Mouse (Mus musculus) kidney, embryonic 16.5 days (tissue): ENCODE measurements around the gene Usp39. TPM values are rescaled to one million over a fixed set of nuclear protein-coding genes. Genes with fewer than 3 reads are reported as not detected.

ENCODE experiments used
- ATAC-seq: fragments of 200-750 bp; cut with Nextera tagmentation; 2 replicates; pipeline ENCODE4 v1.8.0; 2017; ENCODE audit warnings: moderate TSS enrichment; ENCODE audit not compliant: low FRiP score, low TSS enrichment
- H3K27ac ChIP-seq: fragments of 300-500 bp; sonication (generic); 2 replicates; pipeline ENCODE4 v1.5.1; 2014; ENCODE audit warnings: low read length
- H3K27me3 ChIP-seq: fragments of 300-500 bp; sonication (generic); 2 replicates; pipeline ENCODE4 v1.6.1; 2014; ENCODE audit warnings: low read length, control low read depth, mixed read lengths; ENCODE audit not compliant: insufficient read depth
- H3K36me3 ChIP-seq: fragments of 300-500 bp; sonication (generic); 2 replicates; pipeline ENCODE4 v1.6.1; 2014; ENCODE audit warnings: low read length, control low read depth, mixed read lengths; ENCODE audit not compliant: insufficient read depth
- H3K4me1 ChIP-seq: fragments of 300-500 bp; sonication (generic); 2 replicates; pipeline ENCODE4 v1.6.1; 2014; ENCODE audit warnings: low read length, control low read depth, mixed read lengths; ENCODE audit not compliant: insufficient read depth
- H3K4me2 ChIP-seq: fragments of 300-500 bp; sonication (generic); replicated peaks from 2 replicates; pipeline ENCODE4 v1.6.1; 2014; ENCODE audit warnings: low read depth, low read length
- H3K4me3 ChIP-seq: fragments of 300-500 bp; sonication (generic); 2 replicates; pipeline ENCODE4 v1.5.1; 2014; ENCODE audit warnings: mild to moderate bottlenecking, low read length
- H3K9ac ChIP-seq: fragments of 300-500 bp; sonication (generic); replicated peaks from 2 replicates; pipeline ENCODE4 v1.6.1; 2014; ENCODE audit warnings: low read length
- H3K9me3 ChIP-seq: fragments of 300-500 bp; sonication (generic); 2 replicates; pipeline ENCODE4 v1.6.1; 2016; ENCODE audit warnings: low read length, control low read depth
- WGBS: fragments of 180-500 bp; shearing (Covaris S2); extraction: QIAGEN DNeasy Blood & Tissue Kit; methylation state at CpG from one replicate; pipeline ENCODE4 v1.1.7; 2014; 5-methylcytosine and 5-hydroxymethylcytosine counted together
- polyA plus RNA-seq: library from polyadenylated mRNA; unstranded; fragments of >200 nt; fragmentation: Nextera tagmentation; extraction: Ambion mirVana; gene quantifications from 2 replicates; pipeline ENCODE4 v1.2.1, GENCODE M21; 2015

Gene Usp39
- polyA plus RNA-seq, 1 experiment from 2014 or later = 43.5 TPM

DNA sequence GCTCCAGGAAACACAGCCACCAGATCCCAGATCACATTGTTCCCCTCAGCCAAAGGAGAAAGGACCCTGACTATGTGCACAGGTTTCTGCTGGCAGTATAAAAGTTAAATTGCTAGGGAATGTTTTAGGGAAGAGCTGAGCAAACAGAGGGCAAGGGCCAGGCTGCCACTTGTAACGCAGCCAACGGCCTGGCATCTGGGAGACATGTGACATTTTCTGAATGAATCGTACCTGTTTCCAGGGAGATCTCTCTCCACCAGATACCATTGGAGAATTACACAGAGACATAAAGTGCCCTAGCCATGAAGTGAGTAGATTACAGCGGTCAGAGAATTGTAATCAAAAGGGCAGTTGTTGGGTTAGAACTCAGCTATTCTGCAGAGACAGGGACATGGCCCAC lies 28.2 kb upstream of the Usp39 start:
- Histone ChIP-seq H3K9ac (no peak overlapping the region), H3K27ac (no peak overlapping the region), H3K27me3 (no peaks in the 10 kb centered on the region), H3K4me2 (no peak overlapping the region), H3K9me3 (no peaks in the 10 kb centered on the region), H3K4me3 (no peak overlapping the region), H3K4me1 (peaks cover 6% of the 10 kb centered on the region), H3K36me3 (no peaks in the 10 kb centered on the region)
- ATAC-seq = no peak
- 89% methylated on average over 4 of the region's 4 CpGs for WGBS

DNA sequence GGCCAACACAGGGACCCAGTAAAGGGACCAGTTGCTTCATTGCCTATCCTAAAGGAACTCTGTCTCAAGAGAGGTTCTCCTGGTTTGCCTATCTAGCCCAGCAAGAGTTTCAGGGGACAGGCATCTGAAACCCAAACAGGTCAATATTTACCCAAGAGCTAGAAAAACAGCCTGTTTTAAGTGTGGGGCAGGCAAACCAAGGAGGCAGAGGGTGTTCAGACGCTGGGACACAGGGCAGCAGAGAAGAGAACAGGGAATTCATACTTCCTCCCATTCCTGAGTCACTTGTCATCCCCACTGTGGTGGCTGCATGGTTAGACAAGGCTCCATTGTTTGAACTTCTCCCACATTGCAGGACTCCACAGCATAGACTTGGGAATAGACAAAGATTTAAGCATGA lies 26.6 kb upstream of the Usp39 start:
- H3K9me3 ChIP-seq = no peaks in the 10 kb centered on the region
- H3K4me3 ChIP-seq = no peak overlapping the region
- no peaks in the 10 kb centered on the region for H3K36me3 ChIP-seq
- no peak for ATAC-seq
- H3K4me2 ChIP-seq = no peak overlapping the region
- 0 out of 2 replicates have a peak overlapping the region, but pooled peaks have one; percentile 60 for H3K27ac ChIP-seq
- WGBS = 13% methylated on average over 1 of the region's 1 CpGs
- peaks cover 6% of the 10 kb centered on the region for H3K4me1 ChIP-seq
- peak overlapping the region; percentile 31; the same call in 1 of the 2 replicates for H3K9ac ChIP-seq
- H3K27me3 ChIP-seq = no peaks in the 10 kb centered on the region

DNA sequence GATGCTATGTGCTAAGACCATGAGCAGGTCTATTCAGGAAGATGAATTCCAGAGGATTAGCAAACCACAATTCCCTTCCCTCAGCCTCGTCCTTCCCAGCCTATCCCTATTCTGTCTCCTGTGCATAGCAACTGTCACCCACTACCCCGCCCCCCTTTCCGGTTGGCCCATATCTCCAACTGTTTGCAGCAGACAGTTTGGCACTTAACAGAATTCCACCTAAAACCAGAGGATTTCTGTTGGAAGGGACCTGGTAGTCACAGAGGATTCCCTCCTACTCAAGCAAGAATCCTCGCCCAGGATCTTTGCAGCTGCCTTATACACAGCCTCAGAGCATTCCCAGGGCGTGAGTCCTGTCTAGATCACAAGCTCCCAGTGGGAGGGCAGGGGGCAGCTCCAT lies 26.2 kb upstream of the Usp39 start:
- Histone ChIP-seq H3K27ac (0 out of 2 replicates have a peak overlapping the region, but pooled peaks have one; percentile 60), H3K4me2 (no peak overlapping the region), H3K27me3 (no peaks in the 10 kb centered on the region), H3K36me3 (no peaks in the 10 kb centered on the region), H3K4me3 (no peak overlapping the region), H3K9ac (peak overlapping the region; percentile 31; the same call in 1 of the 2 replicates), H3K4me1 (peaks cover 6% of the 10 kb centered on the region), H3K9me3 (no peaks in the 10 kb centered on the region)
- ATAC-seq = no peak
- 47% methylated on average over 5 of the region's 5 CpGs for WGBS

DNA sequence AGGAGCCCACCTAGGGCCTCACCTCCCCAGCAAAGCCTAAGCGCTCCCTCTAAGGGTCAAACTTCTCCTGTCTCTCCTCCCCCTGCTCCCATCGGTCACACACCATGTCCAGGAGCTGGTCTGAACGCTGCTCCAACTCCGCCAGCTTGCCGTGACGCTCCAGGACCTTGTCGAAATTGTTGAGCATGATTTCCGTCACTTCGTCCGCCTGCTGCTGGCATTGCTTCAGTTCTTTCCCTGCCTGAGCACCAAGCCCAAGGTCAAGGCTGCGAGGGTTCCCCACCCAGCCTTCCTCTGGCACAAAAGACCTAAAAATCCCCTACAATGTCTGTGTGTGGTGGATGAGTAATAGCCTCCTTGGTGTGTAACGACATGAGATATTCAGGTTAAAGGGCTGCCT lies 25.1 kb upstream of the Usp39 start:
- no peaks in the 10 kb centered on the region for H3K36me3 ChIP-seq
- no peak for ATAC-seq
- WGBS = 77% methylated on average over 12 of the region's 12 CpGs
- H3K9me3 ChIP-seq = no peaks in the 10 kb centered on the region
- no peak overlapping the region for H3K4me3 ChIP-seq
- no peak overlapping the region for H3K4me2 ChIP-seq
- no peaks in the 10 kb centered on the region for H3K27me3 ChIP-seq
- H3K9ac ChIP-seq = no peak overlapping the region
- no peak overlapping the region for H3K27ac ChIP-seq
- peaks cover 6% of the 10 kb centered on the region for H3K4me1 ChIP-seq

DNA sequence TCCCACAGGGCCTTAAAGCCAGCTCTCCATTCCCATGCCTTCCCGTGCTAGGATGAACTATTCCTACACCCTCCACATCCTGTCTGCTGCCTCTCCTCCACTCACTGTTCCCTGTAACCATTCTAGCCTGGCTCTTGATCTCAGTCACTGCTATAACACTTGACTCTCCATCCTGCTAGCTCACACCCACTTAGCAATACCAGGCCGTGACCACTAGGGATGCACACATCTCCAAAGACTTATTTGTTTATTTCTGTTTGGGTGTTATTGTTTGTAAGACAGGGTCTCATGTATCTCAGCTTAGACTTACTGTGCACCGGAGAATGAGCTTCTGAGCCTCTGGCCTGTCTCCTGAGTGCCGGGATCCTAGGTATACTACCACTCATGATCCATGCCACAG lies 24.6 kb upstream of the Usp39 start:
- H3K9me3 ChIP-seq = no peaks in the 10 kb centered on the region

DNA sequence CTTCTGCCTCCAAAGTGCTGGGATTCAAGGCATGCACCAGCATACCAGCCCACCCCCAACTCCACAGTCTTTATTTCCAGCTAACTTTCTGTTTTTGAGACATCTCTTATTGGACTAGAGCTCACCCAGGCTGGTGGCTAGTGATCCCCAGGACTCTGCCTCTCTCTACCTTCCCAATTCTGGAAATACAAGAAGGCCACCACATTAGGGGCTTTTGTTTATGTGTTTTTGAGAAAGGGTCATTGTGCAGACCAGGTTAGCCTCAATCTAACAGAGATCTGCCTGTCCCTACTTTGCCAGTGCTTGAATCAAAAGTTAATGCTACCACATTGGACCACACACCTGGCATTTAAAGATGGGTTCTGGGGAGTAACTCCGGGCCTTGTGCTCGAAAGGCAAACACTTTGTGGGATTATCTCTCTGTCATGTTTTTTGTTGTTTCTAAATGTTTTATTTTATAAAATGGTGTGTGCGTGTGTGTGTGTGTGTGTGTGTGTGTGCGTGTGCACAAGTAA lies 22.5 kb upstream of the Usp39 start:
- Histone ChIP-seq H3K9me3 (no peaks in the 10 kb centered on the region), H3K4me2 (no peak overlapping the region), H3K4me1 (peaks cover 11% of the 10 kb centered on the region), H3K36me3 (no peaks in the 10 kb centered on the region), H3K27me3 (no peaks in the 10 kb centered on the region), H3K4me3 (no peak overlapping the region), H3K27ac (no peak overlapping the region), H3K9ac (no peak overlapping the region)
- ATAC-seq = no peak
- 73% methylated on average over 4 of the region's 4 CpGs for WGBS

More for the DNA sequence above, 24.6 kb upstream of the Usp39 start:
- 76% methylated on average over 4 of the region's 4 CpGs for whole genome bisulfite sequencing
- Histone ChIP-seq H3K4me3 (no peak overlapping the region), H3K36me3 (no peaks in the 10 kb centered on the region), H3K27ac (no peak overlapping the region), H3K9ac (no peak overlapping the region), H3K27me3 (no peaks in the 10 kb centered on the region), H3K4me1 (peaks cover 6% of the 10 kb centered on the region), H3K4me2 (no peak overlapping the region)
- ATAC-seq = no peak

DNA sequence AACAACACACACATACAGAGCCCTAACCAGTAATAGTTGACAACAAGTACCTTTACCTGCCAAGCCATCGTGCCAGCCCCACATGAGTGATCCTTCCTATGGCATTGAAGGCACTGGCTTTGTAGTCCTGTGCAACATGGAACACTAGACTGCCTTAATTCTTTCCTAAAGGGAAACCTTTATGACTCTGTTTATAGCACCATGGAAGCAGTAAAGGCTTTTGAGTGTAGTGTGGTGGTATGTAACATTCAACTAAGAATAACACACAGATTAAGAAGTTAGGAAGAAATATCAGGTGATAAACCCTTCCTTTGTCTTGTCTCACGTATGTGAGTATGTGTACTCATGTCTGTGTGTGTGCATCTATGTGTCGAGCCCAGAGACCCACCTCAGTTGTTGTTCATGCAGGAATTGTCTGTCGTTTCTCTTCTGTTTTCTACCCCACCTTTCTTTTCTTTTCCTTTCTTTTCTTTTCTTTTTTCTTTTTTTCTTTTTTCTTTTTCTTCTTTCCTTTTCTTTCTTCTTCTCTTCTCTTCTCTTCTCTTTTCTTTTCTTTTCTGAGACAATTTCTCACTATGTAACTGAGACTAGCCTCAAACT lies 22.0 kb upstream of the Usp39 start, which contains the start of gene Rnf181:
Gene Rnf181, minus strand, starts transcription at position 113 of the 600 bp plus-strand sequence.
- no peak for ATAC-seq
- H3K4me2 ChIP-seq = no peak within 1 kb of the TSS
- no peaks in the 10 kb centered on the region for H3K36me3 ChIP-seq
- H3K27me3 ChIP-seq = no peaks in the 10 kb centered on the region
- WGBS = 78% methylated on average over 4 of the region's 4 CpGs
- H3K9me3 ChIP-seq = no peaks in the 10 kb centered on the region
- peaks cover 11% of the 10 kb centered on the region for H3K4me1 ChIP-seq
- no peak within 1 kb of the TSS for H3K9ac ChIP-seq
- no peak within 1 kb of the TSS for H3K27ac ChIP-seq
- no peak within 1 kb of the TSS for H3K4me3 ChIP-seq

DNA sequence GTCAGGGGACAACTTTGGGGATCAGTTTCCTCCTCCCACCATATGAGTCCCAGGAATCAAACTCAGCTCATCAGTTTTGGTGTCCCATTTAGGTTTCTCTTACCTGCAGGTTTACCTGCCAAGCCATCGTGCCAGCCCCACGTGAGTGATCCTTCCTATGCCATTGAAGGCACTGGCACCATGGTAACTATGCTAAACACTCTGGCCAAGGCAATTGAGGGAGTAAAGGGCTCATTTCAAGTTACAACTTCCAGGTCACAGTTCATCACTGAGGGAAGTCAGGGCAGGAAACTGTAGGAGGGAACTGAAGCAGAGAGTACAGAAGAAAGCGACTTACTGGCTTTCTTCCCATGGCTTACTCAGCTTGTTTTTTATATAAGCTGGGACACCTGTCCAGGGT lies 21.3 kb upstream of the Usp39 start:
- no peak for ATAC-seq
- Histone ChIP-seq H3K27me3 (no peaks in the 10 kb centered on the region), H3K9ac (no peak overlapping the region), H3K36me3 (no peaks in the 10 kb centered on the region), H3K4me2 (no peak overlapping the region), H3K4me3 (no peak overlapping the region), H3K27ac (no peak overlapping the region), H3K9me3 (no peaks in the 10 kb centered on the region), H3K4me1 (peaks cover 11% of the 10 kb centered on the region)
- 64% methylated on average over 3 of the region's 3 CpGs for WGBS

DNA sequence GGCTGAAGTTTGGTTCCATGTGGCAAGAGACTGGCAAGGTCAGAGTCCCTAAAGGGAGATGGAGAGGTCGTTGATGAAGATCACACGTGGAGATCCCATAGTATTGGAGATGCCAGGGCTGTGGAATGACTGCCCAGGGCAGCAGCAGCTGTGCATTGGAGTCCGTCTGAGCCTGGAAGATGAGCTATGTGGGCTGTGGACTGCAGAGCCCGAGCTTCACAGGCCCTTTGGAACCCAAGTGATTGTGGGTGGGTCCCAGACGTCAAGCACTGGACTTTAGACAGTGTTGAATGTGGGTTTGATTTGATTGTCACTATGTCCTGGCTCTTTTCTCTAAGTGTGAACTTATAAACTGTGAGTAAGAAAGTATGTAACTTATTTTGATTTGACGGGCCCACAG lies 20.0 kb upstream of the Usp39 start:
- Histone ChIP-seq H3K4me3 (no peak overlapping the region), H3K4me1 (peaks cover 18% of the 10 kb centered on the region), H3K36me3 (0 out of 2 replicates have a peak, but pooled peaks cover 8% of the 10 kb centered on the region), H3K27me3 (no peaks in the 10 kb centered on the region), H3K27ac (no peak overlapping the region), H3K4me2 (no peak overlapping the region), H3K9me3 (no peaks in the 10 kb centered on the region), H3K9ac (no peak overlapping the region)
- ATAC-seq = no peak
- 72% methylated on average over 6 of the region's 6 CpGs for WGBS

DNA sequence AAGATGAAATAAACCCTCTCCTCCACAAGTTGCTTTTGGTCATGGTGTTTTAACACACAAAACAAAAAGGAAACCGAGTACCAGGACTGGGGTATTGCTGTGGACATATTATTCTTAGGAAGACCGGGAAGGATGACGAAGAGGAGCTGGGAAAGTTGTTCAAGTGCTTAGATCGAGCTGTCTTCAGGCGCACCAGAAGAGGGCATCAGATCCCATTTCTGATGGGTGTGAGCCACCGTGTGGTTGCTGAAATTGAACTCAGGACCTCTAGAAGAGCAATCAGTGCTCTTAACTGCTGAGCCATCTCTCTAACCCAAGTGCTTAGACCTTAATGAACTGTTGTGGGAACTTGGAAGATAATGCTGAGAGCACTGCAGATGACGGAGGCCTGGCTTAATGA lies 19.0 kb upstream of the Usp39 start:
- Histone ChIP-seq H3K4me2 (no peak overlapping the region), H3K4me3 (no peak overlapping the region), H3K36me3 (peaks cover 17% of the 10 kb centered on the region; the same call in 1 of the 2 replicates), H3K9me3 (no peaks in the 10 kb centered on the region), H3K4me1 (peaks cover 18% of the 10 kb centered on the region), H3K27me3 (no peaks in the 10 kb centered on the region), H3K9ac (no peak overlapping the region), H3K27ac (no peak overlapping the region)
- ATAC-seq = no peak
- WGBS = 53% methylated on average over 7 of the region's 7 CpGs
